Mouse (Mus musculus): ENCODE measurements around the gene Polr3gl. TPM values are rescaled to one million over a fixed set of nuclear protein-coding genes. Genes with fewer than 3 reads are reported as not detected.

Polr3gl gene
- polyA plus RNA-seq, 1 experiment: 6.2 TPM

DNA sequence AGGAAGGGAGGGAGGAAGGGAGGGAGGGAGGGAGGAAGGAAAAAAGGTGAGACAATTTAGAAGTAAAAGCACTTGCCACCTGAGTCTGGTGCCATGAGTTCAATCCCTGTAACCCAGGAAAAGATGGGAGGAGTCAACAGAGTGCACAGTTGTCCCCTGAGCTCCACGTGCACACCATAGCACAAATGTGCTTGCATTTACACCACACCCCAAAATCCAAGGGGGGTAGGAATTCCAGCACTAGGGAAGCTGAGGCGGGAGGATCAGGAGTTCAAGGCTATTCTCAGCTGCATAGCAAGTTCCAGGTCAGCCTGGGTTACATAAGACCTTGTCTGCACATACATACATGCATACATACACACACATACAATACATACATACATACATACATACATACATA, 22.6 kb downstream of the Polr3gl start:
- TF ChIP-seq USF1 (IDR thresholded peaks at IDR 0.05; ENCODE audit: low read depth) (no peak), MYOG (IDR thresholded peaks at IDR 0.05; ENCODE audit: control insufficient read depth, extremely low read depth, insufficient read length) (no peak), MAX (IDR thresholded peaks at IDR 0.05) (no peak), FOSL1 (IDR thresholded peaks at IDR 0.05; ENCODE audit: insufficient read depth, low read length, poor library complexity, severe bottlenecking) (no peak), MYOD1 (IDR thresholded peaks at IDR 0.05; ENCODE audit: control insufficient read depth, insufficient read length, low read depth) (no peak), CTCF (IDR thresholded peaks at IDR 0.05; ENCODE audit: control insufficient read depth, insufficient read depth, insufficient read length) (no peak), CEBPB (IDR thresholded peaks at IDR 0.05; ENCODE audit: low read depth) (no peak)
- H3K36me3 ChIP-seq (ENCODE audit: control insufficient read depth, insufficient read depth): no peaks in the 10 kb centered on the region
- H3K27me3 ChIP-seq (ENCODE audit: control insufficient read depth, insufficient read depth, insufficient read length): no peaks in the 10 kb centered on the region
- no peaks in the 10 kb centered on the region for H3K79me2 ChIP-seq (ENCODE audit: control insufficient read depth, insufficient read depth)
- no peak overlapping the region for H3K4me3 ChIP-seq (ENCODE audit: insufficient read depth, poor library complexity, severe bottlenecking)
- H3ac ChIP-seq (ENCODE audit: control insufficient read depth, insufficient read length, low read depth): no peak overlapping the region
- H3K79me3 ChIP-seq (ENCODE audit: low read depth): no peaks in the 10 kb centered on the region

DNA sequence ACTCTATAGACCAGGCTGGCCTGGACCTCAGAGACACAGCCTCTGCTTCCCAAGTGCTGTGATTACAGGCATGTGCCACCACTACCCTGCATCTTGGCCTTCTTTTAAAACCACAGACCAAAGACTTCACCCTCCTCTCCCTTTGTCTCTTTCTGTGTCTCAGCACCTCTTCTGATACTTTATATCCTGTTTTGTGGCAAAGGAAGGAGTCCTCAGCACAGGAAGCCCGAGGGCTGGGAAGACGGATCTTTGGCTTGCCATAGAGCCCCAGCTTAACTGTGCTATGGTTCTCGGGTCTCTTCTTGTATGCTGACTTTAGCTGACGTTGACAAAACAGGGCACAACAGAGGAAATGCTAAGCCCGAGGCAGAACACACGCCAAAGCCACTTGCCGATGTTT, 23.3 kb downstream of the Polr3gl start:
- H3K36me3 ChIP-seq (ENCODE audit: control insufficient read depth, insufficient read depth): no peaks in the 10 kb centered on the region
- H3K79me2 ChIP-seq (ENCODE audit: control insufficient read depth, insufficient read depth): no peaks in the 10 kb centered on the region
- TF ChIP-seq CEBPB (IDR thresholded peaks at IDR 0.05; ENCODE audit: low read depth) (no peak), MYOD1 (IDR thresholded peaks at IDR 0.05; ENCODE audit: control insufficient read depth, insufficient read length, low read depth) (no peak), MYOG (IDR thresholded peaks at IDR 0.05; ENCODE audit: control insufficient read depth, extremely low read depth, insufficient read length) (no peak), FOSL1 (IDR thresholded peaks at IDR 0.05; ENCODE audit: insufficient read depth, low read length, poor library complexity, severe bottlenecking) (no peak), MAX (IDR thresholded peaks at IDR 0.05) (no peak), USF1 (IDR thresholded peaks at IDR 0.05; ENCODE audit: low read depth) (no peak), CTCF (IDR thresholded peaks at IDR 0.05; ENCODE audit: control insufficient read depth, insufficient read depth, insufficient read length) (no peak)
- H3ac ChIP-seq (ENCODE audit: control insufficient read depth, insufficient read length, low read depth): no peak overlapping the region
- no peaks in the 10 kb centered on the region for H3K27me3 ChIP-seq (ENCODE audit: control insufficient read depth, insufficient read depth, insufficient read length)
- H3K4me3 ChIP-seq (ENCODE audit: insufficient read depth, poor library complexity, severe bottlenecking): no peak overlapping the region
- no peaks in the 10 kb centered on the region for H3K79me3 ChIP-seq (ENCODE audit: low read depth)

DNA sequence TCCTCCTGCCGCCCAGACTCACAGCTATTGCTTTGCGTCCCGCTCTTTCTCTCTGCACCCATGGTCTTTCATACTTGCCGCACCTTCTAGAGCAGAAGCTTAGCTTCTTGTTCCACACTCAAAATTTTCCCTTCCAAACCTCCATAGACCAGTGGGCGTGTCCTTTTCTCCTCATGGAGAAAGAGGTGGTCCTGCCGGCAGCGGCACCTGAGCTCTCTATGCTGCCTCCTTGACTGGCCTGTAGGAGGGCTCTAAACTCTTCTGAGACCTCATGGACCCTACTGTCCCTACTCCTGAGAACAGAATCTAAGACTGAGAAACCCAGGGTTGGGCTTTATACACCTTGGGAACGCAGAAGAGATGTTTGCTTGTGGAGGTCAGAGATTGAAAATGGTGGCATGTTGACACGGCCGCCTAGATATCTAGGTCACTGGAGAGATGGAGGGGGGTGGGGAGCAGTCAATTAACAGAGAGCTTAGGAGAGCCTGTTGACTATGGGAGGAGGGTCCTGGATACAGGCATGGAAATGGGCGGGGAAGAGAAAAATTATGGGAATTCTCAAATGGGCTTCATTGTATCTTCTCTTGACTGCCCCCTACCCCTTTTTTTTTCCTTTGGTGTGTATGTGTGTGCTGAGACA, 23.9 kb downstream of the Polr3gl start:
- Histone ChIP-seq H3ac (ENCODE audit: control insufficient read depth, insufficient read length, low read depth) (no peak overlapping the region), H3K79me3 (ENCODE audit: low read depth) (no peaks in the 10 kb centered on the region), H3K27me3 (ENCODE audit: control insufficient read depth, insufficient read depth, insufficient read length) (no peaks in the 10 kb centered on the region), H3K79me2 (ENCODE audit: control insufficient read depth, insufficient read depth) (no peaks in the 10 kb centered on the region), H3K36me3 (ENCODE audit: control insufficient read depth, insufficient read depth) (no peaks in the 10 kb centered on the region), H3K4me3 (ENCODE audit: insufficient read depth, poor library complexity, severe bottlenecking) (no peak overlapping the region)
- TF ChIP-seq MYOG (IDR thresholded peaks at IDR 0.05; ENCODE audit: control insufficient read depth, extremely low read depth, insufficient read length) (no peak), MYOD1 (IDR thresholded peaks at IDR 0.05; ENCODE audit: control insufficient read depth, insufficient read length, low read depth) (no peak), CEBPB (IDR thresholded peaks at IDR 0.05; ENCODE audit: low read depth) (no peak), USF1 (IDR thresholded peaks at IDR 0.05; ENCODE audit: low read depth) (no peak), FOSL1 (IDR thresholded peaks at IDR 0.05; ENCODE audit: insufficient read depth, low read length, poor library complexity, severe bottlenecking) (no peak), CTCF (IDR thresholded peaks at IDR 0.05; ENCODE audit: control insufficient read depth, insufficient read depth, insufficient read length) (no peak), MAX (IDR thresholded peaks at IDR 0.05) (no peak)

DNA sequence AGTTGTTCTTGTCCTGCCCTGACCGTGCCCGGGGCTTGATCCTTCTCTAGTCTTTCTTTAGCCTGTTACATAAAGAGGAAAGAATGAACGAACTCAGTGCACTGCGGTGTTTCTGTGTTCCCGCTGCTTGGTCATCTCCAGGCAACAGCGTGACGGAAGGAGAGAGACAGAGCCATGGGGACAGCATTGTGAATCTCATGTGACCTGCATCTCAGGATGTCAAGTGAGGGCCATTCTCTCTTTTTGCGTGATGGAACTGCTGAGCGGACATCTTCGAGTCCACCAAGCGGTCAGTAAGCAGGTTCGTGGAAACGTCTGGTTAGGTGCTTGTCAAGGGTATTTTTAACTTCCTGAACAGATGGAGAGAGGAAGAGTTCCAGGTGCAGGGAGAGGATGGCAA, 24.5 kb downstream of the Polr3gl start:
- no peaks in the 10 kb centered on the region for H3K79me2 ChIP-seq (ENCODE audit: control insufficient read depth, insufficient read depth)
- no peaks in the 10 kb centered on the region for H3K79me3 ChIP-seq (ENCODE audit: low read depth)
- no peak overlapping the region for H3ac ChIP-seq (ENCODE audit: control insufficient read depth, insufficient read length, low read depth)
- no peaks in the 10 kb centered on the region for H3K36me3 ChIP-seq (ENCODE audit: control insufficient read depth, insufficient read depth)
- TF ChIP-seq MYOG (IDR thresholded peaks at IDR 0.05; ENCODE audit: control insufficient read depth, extremely low read depth, insufficient read length) (no peak), CTCF (IDR thresholded peaks at IDR 0.05; ENCODE audit: control insufficient read depth, insufficient read depth, insufficient read length) (no peak), MAX (IDR thresholded peaks at IDR 0.05) (no peak), FOSL1 (IDR thresholded peaks at IDR 0.05; ENCODE audit: insufficient read depth, low read length, poor library complexity, severe bottlenecking) (no peak), CEBPB (IDR thresholded peaks at IDR 0.05; ENCODE audit: low read depth) (no peak), USF1 (IDR thresholded peaks at IDR 0.05; ENCODE audit: low read depth) (no peak), MYOD1 (IDR thresholded peaks at IDR 0.05; ENCODE audit: control insufficient read depth, insufficient read length, low read depth) (no peak)
- H3K27me3 ChIP-seq (ENCODE audit: control insufficient read depth, insufficient read depth, insufficient read length): no peaks in the 10 kb centered on the region
- no peak overlapping the region for H3K4me3 ChIP-seq (ENCODE audit: insufficient read depth, poor library complexity, severe bottlenecking)

DNA sequence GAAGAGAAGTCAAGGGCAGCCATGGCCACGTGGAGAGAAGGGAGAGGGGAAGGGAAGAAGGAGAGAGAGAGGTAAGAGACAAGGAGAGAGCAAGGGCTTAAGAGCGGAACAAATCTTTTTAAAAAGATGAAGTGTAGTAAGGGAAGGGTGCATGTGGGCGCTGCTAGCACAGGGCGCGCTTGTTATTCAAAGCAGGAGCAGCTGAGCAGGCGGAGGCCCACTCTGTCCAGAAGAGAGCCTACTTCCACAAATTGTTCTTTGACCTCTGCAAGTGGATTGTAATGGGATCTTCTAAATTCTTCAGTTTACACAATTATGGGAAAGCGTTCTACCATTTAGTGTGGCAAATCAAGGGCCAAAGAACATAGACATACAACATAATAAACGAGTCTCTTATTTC, 25.4 kb downstream of the Polr3gl start:
- no peaks in the 10 kb centered on the region for H3K27me3 ChIP-seq (ENCODE audit: control insufficient read depth, insufficient read depth, insufficient read length)
- H3K36me3 ChIP-seq (ENCODE audit: control insufficient read depth, insufficient read depth): no peaks in the 10 kb centered on the region
- H3K79me3 ChIP-seq (ENCODE audit: low read depth): no peaks in the 10 kb centered on the region
- H3ac ChIP-seq (ENCODE audit: control insufficient read depth, insufficient read length, low read depth): no peak overlapping the region
- no peak overlapping the region for H3K4me3 ChIP-seq (ENCODE audit: insufficient read depth, poor library complexity, severe bottlenecking)
- TF ChIP-seq FOSL1 (IDR thresholded peaks at IDR 0.05; ENCODE audit: insufficient read depth, low read length, poor library complexity, severe bottlenecking) (no peak), MYOD1 (IDR thresholded peaks at IDR 0.05; ENCODE audit: control insufficient read depth, insufficient read length, low read depth) (no peak), MYOG (IDR thresholded peaks at IDR 0.05; ENCODE audit: control insufficient read depth, extremely low read depth, insufficient read length) (no peak), CTCF (IDR thresholded peaks at IDR 0.05; ENCODE audit: control insufficient read depth, insufficient read depth, insufficient read length) (no peak), MAX (IDR thresholded peaks at IDR 0.05) (no peak), CEBPB (IDR thresholded peaks at IDR 0.05; ENCODE audit: low read depth) (no peak), USF1 (IDR thresholded peaks at IDR 0.05; ENCODE audit: low read depth) (no peak)
- no peaks in the 10 kb centered on the region for H3K79me2 ChIP-seq (ENCODE audit: control insufficient read depth, insufficient read depth)
